Mouse (Mus musculus) kidney, embryonic 16.5 days (tissue): ENCODE measurements at regions not wholly inside any gene's neighbourhood (a gene's known extent, or its start where the extent isn't known, plus 50 kb on each side); places are given as distances from the start of the nearest gene placed in this dataset.

ENCODE experiments used
- ATAC-seq: fragments of 200-750 bp; cut with Nextera tagmentation; 2 replicates; pipeline ENCODE4 v1.8.0; 2017; ENCODE audit warnings: moderate TSS enrichment; ENCODE audit not compliant: low FRiP score, low TSS enrichment
- H3K27ac ChIP-seq: fragments of 300-500 bp; sonication (generic); 2 replicates; pipeline ENCODE4 v1.5.1; 2014; ENCODE audit warnings: low read length
- H3K27me3 ChIP-seq: fragments of 300-500 bp; sonication (generic); 2 replicates; pipeline ENCODE4 v1.6.1; 2014; ENCODE audit warnings: low read length, control low read depth, mixed read lengths; ENCODE audit not compliant: insufficient read depth
- H3K36me3 ChIP-seq: fragments of 300-500 bp; sonication (generic); 2 replicates; pipeline ENCODE4 v1.6.1; 2014; ENCODE audit warnings: low read length, control low read depth, mixed read lengths; ENCODE audit not compliant: insufficient read depth
- H3K4me1 ChIP-seq: fragments of 300-500 bp; sonication (generic); 2 replicates; pipeline ENCODE4 v1.6.1; 2014; ENCODE audit warnings: low read length, control low read depth, mixed read lengths; ENCODE audit not compliant: insufficient read depth
- H3K4me2 ChIP-seq: fragments of 300-500 bp; sonication (generic); replicated peaks from 2 replicates; pipeline ENCODE4 v1.6.1; 2014; ENCODE audit warnings: low read depth, low read length
- H3K4me3 ChIP-seq: fragments of 300-500 bp; sonication (generic); 2 replicates; pipeline ENCODE4 v1.5.1; 2014; ENCODE audit warnings: mild to moderate bottlenecking, low read length
- H3K9ac ChIP-seq: fragments of 300-500 bp; sonication (generic); replicated peaks from 2 replicates; pipeline ENCODE4 v1.6.1; 2014; ENCODE audit warnings: low read length
- H3K9me3 ChIP-seq: fragments of 300-500 bp; sonication (generic); 2 replicates; pipeline ENCODE4 v1.6.1; 2016; ENCODE audit warnings: low read length, control low read depth
- WGBS: fragments of 180-500 bp; shearing (Covaris S2); extraction: QIAGEN DNeasy Blood & Tissue Kit; methylation state at CpG from one replicate; pipeline ENCODE4 v1.1.7; 2014; 5-methylcytosine and 5-hydroxymethylcytosine counted together

- no peaks in the 10 kb centered on the region for H3K27me3 ChIP-seq
- WGBS: 98% methylated on average over 3 of the region's 3 CpGs
- no peak for ATAC-seq
Observed at GRCm38 (mm10) chr12:35331303-35331702, 203.5 kb downstream of the Ahr start.

GRCm38 (mm10) chr12:35329699-35330098, 205.1 kb downstream of the Ahr start:
- Histone ChIP-seq H3K4me3 (no peak overlapping the region), H3K9ac (no peak overlapping the region), H3K27me3 (no peaks in the 10 kb centered on the region), H3K4me2 (no peak overlapping the region), H3K4me1 (no peaks in the 10 kb centered on the region), H3K27ac (no peak overlapping the region), H3K9me3 (no peaks in the 10 kb centered on the region), H3K36me3 (no peaks in the 10 kb centered on the region)
- 80% methylated on average over 6 of the region's 6 CpGs for WGBS
- no peak for ATAC-seq

More at GRCm38 (mm10) chr12:35331303-35331702, 203.5 kb downstream of the Ahr start:
- Histone ChIP-seq H3K4me3 (no peak overlapping the region), H3K36me3 (no peaks in the 10 kb centered on the region), H3K27ac (no peak overlapping the region), H3K4me2 (no peak overlapping the region), H3K9ac (no peak overlapping the region), H3K9me3 (no peaks in the 10 kb centered on the region), H3K4me1 (no peaks in the 10 kb centered on the region)

- no peak for ATAC-seq
- WGBS: 86% methylated on average over 4 of the region's 4 CpGs
- H3K27me3 ChIP-seq: no peaks in the 10 kb centered on the region
- no peak overlapping the region for H3K9ac ChIP-seq
- H3K4me2 ChIP-seq: no peak overlapping the region
- no peak overlapping the region for H3K4me3 ChIP-seq
- H3K4me1 ChIP-seq: no peaks in the 10 kb centered on the region
- H3K9me3 ChIP-seq: no peaks in the 10 kb centered on the region
- no peaks in the 10 kb centered on the region for H3K36me3 ChIP-seq
- no peak overlapping the region for H3K27ac ChIP-seq
Observed at GRCm38 (mm10) chr12:35319571-35319970, 215.3 kb downstream of the Ahr start.

- Histone ChIP-seq H3K9me3 (no peaks in the 10 kb centered on the region), H3K27ac (0 out of 2 replicates have a peak overlapping the region, but pooled peaks have one; percentile 51), H3K36me3 (no peaks in the 10 kb centered on the region), H3K4me2 (no peak overlapping the region), H3K9ac (no peak overlapping the region), H3K27me3 (no peaks in the 10 kb centered on the region), H3K4me1 (no peaks in the 10 kb centered on the region), H3K4me3 (no peak overlapping the region)
- peak; percentile 39; the same call in 1 of the 2 replicates for ATAC-seq
- WGBS: 32% methylated on average over 3 of the region's 3 CpGs
Observed at GRCm38 (mm10) chr12:35317046-35317445, 217.8 kb downstream of the Ahr start.

GRCm38 (mm10) chr12:35314035-35314434, 220.8 kb downstream of the Ahr start:
- H3K36me3 ChIP-seq: no peaks in the 10 kb centered on the region
- H3K4me1 ChIP-seq: no peaks in the 10 kb centered on the region
- no peak overlapping the region for H3K4me2 ChIP-seq
- H3K27ac ChIP-seq: no peak overlapping the region
- H3K9me3 ChIP-seq: no peaks in the 10 kb centered on the region
- ATAC-seq: no peak
- H3K4me3 ChIP-seq: no peak overlapping the region
- WGBS: 96% methylated on average over 2 of the region's 2 CpGs
- H3K9ac ChIP-seq: no peak overlapping the region
- no peaks in the 10 kb centered on the region for H3K27me3 ChIP-seq

- no peaks in the 10 kb centered on the region for H3K36me3 ChIP-seq
- no peaks in the 10 kb centered on the region for H3K27me3 ChIP-seq
- H3K9me3 ChIP-seq: no peaks in the 10 kb centered on the region
- 55% methylated on average over 11 of the region's 11 CpGs for WGBS
- H3K4me1 ChIP-seq: no peaks in the 10 kb centered on the region
- H3K4me3 ChIP-seq: no peak overlapping the region
- ATAC-seq: no peak
- H3K9ac ChIP-seq: no peak overlapping the region
- H3K27ac ChIP-seq: no peak overlapping the region
- no peak overlapping the region for H3K4me2 ChIP-seq
Observed at GRCm38 (mm10) chr12:35313191-35313925, 221.5 kb downstream of the Ahr start.

GRCm38 (mm10) chr12:35308537-35308936, 226.3 kb downstream of the Ahr start:
- no peak for ATAC-seq
- no peak overlapping the region for H3K27ac ChIP-seq

GRCm38 (mm10) chr12:35303764-35304717, 230.8 kb downstream of the Ahr start:
- Histone ChIP-seq H3K4me1 (no peaks in the 10 kb centered on the region), H3K4me3 (no peak overlapping the region), H3K4me2 (no peak overlapping the region), H3K9ac (no peak overlapping the region), H3K9me3 (no peaks in the 10 kb centered on the region), H3K27me3 (no peaks in the 10 kb centered on the region), H3K27ac (no peak overlapping the region), H3K36me3 (no peaks in the 10 kb centered on the region)
- whole genome bisulfite sequencing: 64% methylated on average over 3 of the region's 3 CpGs
- ATAC-seq: no peak

More at GRCm38 (mm10) chr12:35308537-35308936, 226.3 kb downstream of the Ahr start:
- Histone ChIP-seq H3K4me1 (no peaks in the 10 kb centered on the region), H3K9ac (no peak overlapping the region), H3K9me3 (no peaks in the 10 kb centered on the region), H3K36me3 (no peaks in the 10 kb centered on the region), H3K27me3 (no peaks in the 10 kb centered on the region), H3K4me3 (no peak overlapping the region), H3K4me2 (no peak overlapping the region)

GRCm38 (mm10) chr12:35303188-35303587, 231.7 kb downstream of the Ahr start:
- Histone ChIP-seq H3K4me1 (no peaks in the 10 kb centered on the region), H3K4me3 (no peak overlapping the region), H3K4me2 (no peak overlapping the region), H3K9ac (no peak overlapping the region), H3K27me3 (no peaks in the 10 kb centered on the region), H3K9me3 (no peaks in the 10 kb centered on the region), H3K36me3 (no peaks in the 10 kb centered on the region), H3K27ac (no peak overlapping the region)
- ATAC-seq: no peak
- 81% methylated on average over 2 of the region's 2 CpGs for WGBS

- H3K27me3 ChIP-seq: no peaks in the 10 kb centered on the region
- WGBS: 81% methylated on average over 1 of the region's 1 CpGs
- H3K9me3 ChIP-seq: no peaks in the 10 kb centered on the region
- H3K27ac ChIP-seq: no peak overlapping the region
- H3K4me2 ChIP-seq: no peak overlapping the region
- no peak overlapping the region for H3K4me3 ChIP-seq
- no peak for ATAC-seq
- no peaks in the 10 kb centered on the region for H3K36me3 ChIP-seq
- no peaks in the 10 kb centered on the region for H3K4me1 ChIP-seq
- H3K9ac ChIP-seq: no peak overlapping the region
Observed at GRCm38 (mm10) chr12:35294668-35295067, 240.2 kb downstream of the Ahr start.
